Mouse (Mus musculus): ENCODE results near the gene Aagab. TPM values are rescaled to one million over a fixed set of nuclear protein-coding genes. Genes with fewer than 3 reads are reported as not detected.

Gene Aagab
- polyA plus RNA-seq, 1 experiment from 2014 or later, result 15.6 TPM

DNA sequence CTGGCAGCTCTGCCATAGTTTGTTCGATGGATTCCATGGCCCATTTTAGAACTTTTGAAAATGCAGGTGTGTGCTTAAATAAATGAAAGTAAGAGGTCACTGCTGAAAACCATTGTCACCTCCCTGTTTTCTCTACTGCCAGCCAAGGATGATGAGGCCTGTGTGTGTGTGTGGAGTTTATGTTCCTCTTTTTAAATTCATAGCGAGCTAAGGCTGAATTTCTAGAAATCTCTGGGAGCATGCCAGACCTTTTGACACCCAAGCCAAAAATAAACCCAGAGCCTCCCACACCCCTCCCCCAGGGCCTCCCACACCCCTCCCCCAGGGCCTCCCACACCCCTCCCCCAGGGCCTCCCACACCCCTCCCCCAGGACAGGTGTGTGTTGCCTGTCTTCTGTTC, 15.5 kb downstream of the Aagab start:
- H3K27ac ChIP-seq (replicated peaks), result no peak overlapping the region
- no peaks in the 10 kb centered on the region for H3K9me3 ChIP-seq (replicated peaks)
- WGBS (ENCODE audit: insufficient replicate concordance), result 66% methylated on average over 2 of the region's 2 CpGs
- peaks cover 19% of the 10 kb centered on the region for H3K4me1 ChIP-seq (replicated peaks)
- H3K36me3 ChIP-seq (replicated peaks), result peaks cover 53% of the 10 kb centered on the region
- H3K4me3 ChIP-seq (replicated peaks), result no peak overlapping the region
- H3K9ac ChIP-seq, result no peak overlapping the region
- no peak overlapping the region for H3K4me2 ChIP-seq
- no peak for ATAC-seq (ENCODE audit: insufficient read depth)
- H3K27me3 ChIP-seq, result no peaks in the 10 kb centered on the region

DNA sequence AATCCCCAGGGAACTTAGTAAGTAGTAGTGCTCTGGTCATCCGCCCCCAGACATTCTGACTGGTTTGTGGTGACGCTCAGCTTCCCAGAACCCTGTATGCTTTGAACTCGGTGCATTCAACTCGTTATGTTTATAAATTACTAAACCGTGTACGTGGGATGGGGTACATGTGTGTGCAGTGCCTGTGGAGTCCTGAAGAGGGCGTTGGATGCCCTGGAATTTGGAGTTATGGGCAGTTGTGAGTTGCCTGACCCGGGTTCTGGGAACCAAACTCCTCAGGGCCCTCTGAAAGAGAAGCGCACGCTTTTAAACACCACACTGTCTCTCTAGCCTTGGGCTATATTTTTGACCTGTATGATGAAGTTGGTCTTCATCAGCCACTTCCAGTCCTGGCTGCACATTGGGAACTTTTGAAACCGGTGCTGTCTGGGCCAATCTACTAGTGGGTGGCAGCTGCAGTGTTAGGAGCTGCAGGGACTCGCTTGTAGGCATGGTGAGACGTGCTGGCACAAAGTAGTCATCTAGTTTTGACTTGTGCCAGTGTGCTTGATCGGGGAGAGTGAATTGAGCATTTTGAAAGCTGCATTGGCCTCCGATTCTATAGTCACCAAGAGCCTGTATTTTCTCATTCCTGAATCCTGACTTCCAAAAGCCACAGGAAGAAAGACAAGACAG, 21.6 kb downstream of the Aagab start:
- H3K36me3 ChIP-seq (replicated peaks), result peaks cover 74% of the 10 kb centered on the region
- WGBS (ENCODE audit: insufficient replicate concordance), result 82% methylated on average over 15 of the region's 15 CpGs

DNA sequence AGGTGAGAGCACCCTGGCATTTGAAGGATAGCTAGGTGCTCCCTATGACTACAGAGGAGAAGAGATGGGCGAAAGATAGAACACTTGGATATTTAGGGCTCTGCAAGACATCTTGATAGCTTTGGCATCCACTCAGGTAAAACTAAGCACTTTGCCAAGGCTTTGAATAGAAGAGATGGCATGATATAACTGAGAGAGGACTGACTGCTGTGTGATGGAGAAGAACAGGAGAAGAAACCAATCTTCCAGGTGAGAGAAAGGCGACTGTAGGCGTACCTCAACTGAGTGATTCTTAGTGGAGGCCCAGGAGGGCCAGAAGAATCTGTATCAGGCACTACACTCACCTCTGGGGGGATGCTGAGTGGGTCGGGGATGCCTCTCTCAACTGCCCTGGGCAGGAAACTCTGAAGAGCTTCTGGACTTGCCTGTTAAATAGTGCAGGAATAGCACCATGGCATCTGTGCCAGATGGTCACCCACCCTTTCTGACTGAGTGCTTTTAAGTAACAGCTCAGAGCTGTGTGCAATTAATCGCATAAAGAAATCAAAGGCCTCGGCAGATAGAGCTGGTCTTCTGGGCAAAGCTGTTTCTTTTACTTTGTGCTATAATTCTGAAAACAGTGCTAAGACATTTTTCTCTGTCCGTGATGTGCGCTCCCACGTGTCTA, 22.8 kb downstream of the Aagab start:
- H3K9me3 ChIP-seq (replicated peaks), result no peaks in the 10 kb centered on the region
- no peak overlapping the region for H3K9ac ChIP-seq
- H3K27me3 ChIP-seq, result no peaks in the 10 kb centered on the region
- no peak overlapping the region for H3K27ac ChIP-seq (replicated peaks)
- H3K4me2 ChIP-seq, result no peak overlapping the region
- peaks cover 74% of the 10 kb centered on the region for H3K36me3 ChIP-seq (replicated peaks)
- no peaks in the 10 kb centered on the region for H3K4me1 ChIP-seq (replicated peaks)
- WGBS (ENCODE audit: insufficient replicate concordance), result 83% methylated on average over 9 of the region's 9 CpGs
- no peak overlapping the region for H3K4me3 ChIP-seq (replicated peaks)
- no peak for ATAC-seq (ENCODE audit: insufficient read depth)

More for the DNA sequence above, 21.6 kb downstream of the Aagab start:
- Histone ChIP-seq H3K27ac (replicated peaks) (no peak overlapping the region), H3K4me3 (replicated peaks) (no peak overlapping the region), H3K4me2 (no peak overlapping the region), H3K27me3 (no peaks in the 10 kb centered on the region), H3K9ac (no peak overlapping the region), H3K9me3 (replicated peaks) (no peaks in the 10 kb centered on the region), H3K4me1 (replicated peaks) (no peaks in the 10 kb centered on the region)
- ATAC-seq (ENCODE audit: insufficient read depth), result no peak

DNA sequence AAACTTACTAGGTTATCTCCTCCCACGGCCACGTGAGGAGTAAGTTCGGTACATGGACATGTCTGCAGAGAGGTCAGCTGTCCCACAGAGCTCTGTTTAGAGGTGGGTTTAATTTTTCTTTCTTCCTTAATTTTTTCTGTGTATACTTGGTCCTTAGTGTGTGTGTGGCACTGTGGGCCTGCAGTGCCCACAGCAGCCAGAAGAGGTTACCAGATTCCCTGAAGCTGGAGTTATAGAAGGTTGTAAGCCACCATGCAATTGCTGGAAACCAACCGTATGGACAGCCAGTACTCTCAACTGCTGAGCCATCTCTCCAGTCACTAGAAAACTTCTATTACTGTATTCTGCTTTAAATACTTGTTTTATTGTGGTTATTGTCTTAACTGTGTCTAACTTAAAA, 29.6 kb downstream of the Aagab start:
- H3K4me2 ChIP-seq, result no peak overlapping the region
- no peak overlapping the region for H3K27ac ChIP-seq (replicated peaks)
- 83% methylated on average over 4 of the region's 4 CpGs for WGBS (ENCODE audit: insufficient replicate concordance)
- no peaks in the 10 kb centered on the region for H3K4me1 ChIP-seq (replicated peaks)
- no peak for ATAC-seq (ENCODE audit: insufficient read depth)
- H3K9ac ChIP-seq, result no peak overlapping the region
- no peak overlapping the region for H3K4me3 ChIP-seq (replicated peaks)
- no peaks in the 10 kb centered on the region for H3K9me3 ChIP-seq (replicated peaks)
- no peaks in the 10 kb centered on the region for H3K27me3 ChIP-seq
- H3K36me3 ChIP-seq (replicated peaks), result peaks cover 69% of the 10 kb centered on the region

DNA sequence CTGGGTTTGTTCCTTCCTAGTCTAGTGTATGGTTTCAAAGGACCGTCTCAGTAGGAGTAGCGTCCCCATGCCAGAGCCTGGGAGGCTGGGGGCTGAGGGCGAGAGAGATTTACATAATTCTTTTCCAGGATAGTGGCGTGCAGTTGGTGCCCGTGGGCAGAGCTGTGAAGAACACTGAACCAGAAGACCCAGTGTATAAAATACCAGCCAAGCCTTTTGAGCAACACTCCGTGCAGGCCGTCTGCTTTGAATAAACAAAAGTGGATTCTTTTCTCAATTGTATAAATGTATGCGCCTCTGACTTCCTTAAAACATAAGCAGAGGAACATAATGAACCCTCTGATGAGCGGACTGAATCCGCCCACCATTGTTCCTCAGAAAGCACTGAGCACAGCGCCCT, 30.5 kb downstream of the Aagab start:
- no peak for ATAC-seq (ENCODE audit: insufficient read depth)
- Histone ChIP-seq H3K9ac (no peak overlapping the region), H3K27ac (replicated peaks) (no peak overlapping the region), H3K4me3 (replicated peaks) (no peak overlapping the region), H3K4me1 (replicated peaks) (no peaks in the 10 kb centered on the region), H3K4me2 (no peak overlapping the region), H3K27me3 (no peaks in the 10 kb centered on the region), H3K36me3 (replicated peaks) (peaks cover 64% of the 10 kb centered on the region), H3K9me3 (replicated peaks) (no peaks in the 10 kb centered on the region)
- 80% methylated on average over 11 of the region's 11 CpGs for WGBS (ENCODE audit: insufficient replicate concordance)

DNA sequence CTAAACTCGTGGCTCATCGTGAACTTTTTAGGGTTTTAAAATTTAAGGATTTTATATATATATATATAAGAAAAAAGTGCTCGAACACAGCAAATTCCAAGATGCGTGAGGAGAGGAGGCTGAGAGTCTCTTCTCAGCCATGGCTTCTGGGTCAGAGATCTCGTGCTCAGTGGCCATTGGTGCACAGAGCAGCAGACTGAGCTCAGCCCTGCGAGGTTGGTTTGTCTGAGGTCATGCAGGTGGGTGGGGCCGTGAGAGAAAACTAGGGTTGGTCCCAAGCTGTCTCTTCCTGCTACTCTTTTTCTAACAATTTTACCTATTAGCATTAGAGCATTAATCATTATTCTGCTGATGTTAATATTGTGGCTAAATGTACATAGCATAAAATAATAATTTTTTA, 30.9 kb downstream of the Aagab start:
- Histone ChIP-seq H3K36me3 (replicated peaks) (peaks cover 60% of the 10 kb centered on the region), H3K9me3 (replicated peaks) (no peaks in the 10 kb centered on the region), H3K4me3 (replicated peaks) (no peak overlapping the region), H3K9ac (no peak overlapping the region), H3K4me1 (replicated peaks) (no peaks in the 10 kb centered on the region), H3K27me3 (no peaks in the 10 kb centered on the region), H3K4me2 (no peak overlapping the region), H3K27ac (replicated peaks) (no peak overlapping the region)
- WGBS (ENCODE audit: insufficient replicate concordance), result 77% methylated on average over 7 of the region's 7 CpGs
- ATAC-seq (ENCODE audit: insufficient read depth), result no peak

DNA sequence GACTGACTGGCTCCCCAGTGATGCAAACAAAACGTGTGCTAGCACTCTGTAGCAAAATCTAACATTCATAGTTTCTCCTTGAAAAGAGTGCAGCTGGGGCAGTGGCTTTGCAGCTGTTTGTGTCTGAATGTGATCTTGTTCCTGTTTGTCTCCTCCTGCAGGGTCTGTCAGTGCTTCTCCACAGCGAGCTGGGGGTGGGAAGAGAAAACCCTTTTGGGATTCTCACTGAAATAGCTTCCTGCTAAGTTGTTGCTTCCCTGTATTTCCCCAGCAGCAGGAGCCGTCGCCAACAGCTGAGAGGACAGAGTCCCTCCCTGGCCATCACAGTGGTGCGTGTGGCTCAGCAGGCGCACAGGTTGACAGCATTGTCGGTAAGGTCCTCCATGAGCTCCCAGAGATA, 33.7 kb downstream of the Aagab start:
- Histone ChIP-seq H3K4me3 (replicated peaks) (no peak overlapping the region), H3K27me3 (no peaks in the 10 kb centered on the region), H3K27ac (replicated peaks) (no peak overlapping the region), H3K36me3 (replicated peaks) (peaks cover 54% of the 10 kb centered on the region), H3K4me1 (replicated peaks) (no peaks in the 10 kb centered on the region), H3K9ac (no peak overlapping the region), H3K9me3 (replicated peaks) (no peaks in the 10 kb centered on the region), H3K4me2 (no peak overlapping the region)
- ATAC-seq (ENCODE audit: insufficient read depth), result no peak
- WGBS (ENCODE audit: insufficient replicate concordance), result 80% methylated on average over 7 of the region's 7 CpGs

DNA sequence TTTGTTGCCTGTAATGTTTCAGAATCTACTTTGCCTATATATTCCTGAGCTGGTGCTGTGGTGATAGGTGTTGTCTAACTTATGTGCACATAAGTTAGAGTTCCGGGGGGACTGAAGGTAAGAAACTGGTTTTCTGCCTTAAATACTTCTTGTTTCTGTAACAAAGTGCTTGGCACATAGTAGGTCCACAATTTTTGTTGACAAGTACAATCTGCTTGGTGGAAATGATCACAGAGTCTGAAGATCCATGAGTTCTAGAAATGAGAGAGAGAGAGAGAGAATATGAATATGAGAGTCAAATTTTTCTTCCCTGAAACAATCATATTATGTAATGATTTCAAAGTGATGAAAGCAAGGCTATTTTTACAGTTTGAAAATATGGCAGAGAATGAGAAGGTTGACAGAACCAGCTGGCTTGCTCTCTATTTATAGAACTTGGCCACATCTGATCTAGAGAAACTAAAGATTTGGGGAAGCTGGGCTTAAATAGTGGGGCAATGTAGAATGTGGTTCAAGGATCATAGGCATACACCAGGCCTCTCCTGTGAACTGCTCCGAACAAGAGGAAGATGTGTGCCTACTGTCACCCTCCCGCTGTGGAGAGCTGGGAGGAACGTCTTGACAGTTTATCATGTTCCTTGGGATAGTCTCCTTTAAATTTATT, 39.7 kb downstream of the Aagab start:
- Histone ChIP-seq H3K4me3 (replicated peaks) (no peak overlapping the region), H3K27me3 (no peaks in the 10 kb centered on the region), H3K9me3 (replicated peaks) (no peaks in the 10 kb centered on the region), H3K36me3 (replicated peaks) (peaks cover 37% of the 10 kb centered on the region), H3K4me2 (no peak overlapping the region), H3K9ac (no peak overlapping the region), H3K27ac (replicated peaks) (no peak overlapping the region), H3K4me1 (replicated peaks) (0 out of 2 replicates have a peak, but pooled peaks cover 5% of the 10 kb centered on the region)
- 77% methylated on average over 4 of the region's 4 CpGs for WGBS (ENCODE audit: insufficient replicate concordance)
- ATAC-seq (ENCODE audit: insufficient read depth), result no peak

DNA sequence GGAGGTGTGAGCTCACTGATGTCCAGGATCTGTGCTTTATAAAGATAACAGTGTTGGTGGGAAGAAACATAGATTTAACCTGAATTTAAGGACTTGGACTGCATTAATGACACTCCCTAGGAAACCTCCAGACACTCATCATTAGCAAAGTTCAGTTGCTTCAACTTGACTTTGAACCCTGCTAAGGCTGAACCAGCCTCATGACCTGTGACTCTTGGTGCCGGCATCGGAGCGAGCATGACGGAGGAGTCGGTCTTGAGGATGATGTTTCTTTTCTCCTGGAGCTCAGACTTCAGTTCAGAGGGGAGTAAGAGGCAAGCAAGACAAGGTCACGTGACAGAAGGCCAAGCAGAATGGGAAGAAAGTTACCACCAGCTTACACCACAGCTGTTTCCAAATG, 41.6 kb downstream of the Aagab start:
- Histone ChIP-seq H3K9ac (no peak overlapping the region), H3K4me1 (replicated peaks) (0 out of 2 replicates have a peak, but pooled peaks cover 5% of the 10 kb centered on the region), H3K27ac (replicated peaks) (no peak overlapping the region), H3K36me3 (replicated peaks) (peaks cover 37% of the 10 kb centered on the region), H3K9me3 (replicated peaks) (no peaks in the 10 kb centered on the region), H3K4me2 (no peak overlapping the region), H3K4me3 (replicated peaks) (no peak overlapping the region), H3K27me3 (no peaks in the 10 kb centered on the region)
- WGBS (ENCODE audit: insufficient replicate concordance), result 84% methylated on average over 6 of the region's 6 CpGs
- no peak for ATAC-seq (ENCODE audit: insufficient read depth)

DNA sequence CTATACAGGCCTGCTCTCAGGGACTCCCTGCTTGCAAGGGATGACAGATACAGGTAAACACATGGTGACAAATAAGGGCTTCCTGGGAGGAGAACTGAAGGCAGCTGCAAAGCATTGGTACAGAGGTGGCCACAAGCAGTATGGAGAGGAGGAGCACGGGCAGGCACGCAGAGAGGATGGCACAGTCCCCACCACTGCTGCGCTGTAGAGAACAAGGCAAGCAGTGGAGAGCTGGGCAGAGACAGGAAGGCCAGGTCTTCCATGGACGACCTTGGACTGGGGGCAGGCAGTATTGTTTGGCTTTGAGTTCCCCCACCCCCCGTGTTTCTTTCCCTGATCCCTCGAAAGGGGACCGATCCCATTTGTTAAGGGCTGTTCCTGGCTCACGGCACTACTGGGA, 42.6 kb downstream of the Aagab start:
- no peaks in the 10 kb centered on the region for H3K9me3 ChIP-seq (replicated peaks)
- peaks cover 42% of the 10 kb centered on the region for H3K36me3 ChIP-seq (replicated peaks)
- H3K4me1 ChIP-seq (replicated peaks), result 0 out of 2 replicates have a peak, but pooled peaks cover 5% of the 10 kb centered on the region
- H3K4me3 ChIP-seq (replicated peaks), result no peak overlapping the region
- H3K27me3 ChIP-seq, result no peaks in the 10 kb centered on the region
- ATAC-seq (ENCODE audit: insufficient read depth), result no peak
- no peak overlapping the region for H3K4me2 ChIP-seq
- H3K9ac ChIP-seq, result no peak overlapping the region
- H3K27ac ChIP-seq (replicated peaks), result no peak overlapping the region
- 68% methylated on average over 8 of the region's 8 CpGs for WGBS (ENCODE audit: insufficient replicate concordance)
